Mouse (Mus musculus): ENCODE measurements around the gene Eps15. TPM values are rescaled to one million over a fixed set of nuclear protein-coding genes. Genes with fewer than 3 reads are reported as not detected.

Gene Eps15
- polyA plus RNA-seq, 1 experiment from 2014 or later = 45.2 TPM

- DNase-seq (ENCODE audit: low spot score) (no peak), ATAC-seq (replicated peaks; ENCODE audit: low FRiP score) (no peak)
- Histone ChIP-seq H3K4me1 (replicated peaks; ENCODE audit: control insufficient read depth, insufficient read depth, low read length) (no peaks in the 10 kb centered on the region), H3K36me3 (ENCODE audit: control insufficient read depth, insufficient read depth, low read length) (no peaks in the 10 kb centered on the region), H3K4me3 (ENCODE audit: low read depth, low read length) (no peak overlapping the region), H3K4me2 (ENCODE audit: low read depth, low read length, severe bottlenecking) (no peak overlapping the region), H3K27me3 (ENCODE audit: control insufficient read depth, insufficient read depth, low read length) (no peaks in the 10 kb centered on the region), H3K27ac (ENCODE audit: low read depth, low read length) (no peak overlapping the region), H3K9ac (ENCODE audit: low read length) (no peak overlapping the region), H3K9me3 (ENCODE audit: control insufficient read depth, low read length) (no peaks in the 10 kb centered on the region)
- WGBS = 85% methylated on average over 6 of the region's 6 CpGs
These were observed 35.0 kb upstream of the Eps15 start for GRCm38 (mm10) chr4:109245016-109245620.

- DNase-seq (ENCODE audit: low spot score) (no peak), ATAC-seq (replicated peaks; ENCODE audit: low FRiP score) (no peak)
These were observed 28.5 kb upstream of the Eps15 start for GRCm38 (mm10) chr4:109251605-109252004.

GRCm38 (mm10) chr4:109252199-109252598 is 27.9 kb upstream of the Eps15 start:
- WGBS = 83% methylated on average over 4 of the region's 4 CpGs
- H3K4me3 ChIP-seq (ENCODE audit: low read depth, low read length) = no peak overlapping the region
- no peak for ATAC-seq (replicated peaks; ENCODE audit: low FRiP score)

More at GRCm38 (mm10) chr4:109251605-109252004, 28.5 kb upstream of the Eps15 start:
- WGBS = 36% methylated on average over 3 of the region's 3 CpGs
- H3K4me1 ChIP-seq (replicated peaks; ENCODE audit: control insufficient read depth, insufficient read depth, low read length) = no peaks in the 10 kb centered on the region
- H3K9me3 ChIP-seq (ENCODE audit: control insufficient read depth, low read length) = no peaks in the 10 kb centered on the region
- no peak overlapping the region for H3K4me3 ChIP-seq (ENCODE audit: low read depth, low read length)
- H3K9ac ChIP-seq (ENCODE audit: low read length) = no peak overlapping the region
- H3K36me3 ChIP-seq (ENCODE audit: control insufficient read depth, insufficient read depth, low read length) = no peaks in the 10 kb centered on the region
- H3K27ac ChIP-seq (ENCODE audit: low read depth, low read length) = no peak overlapping the region
- H3K27me3 ChIP-seq (ENCODE audit: control insufficient read depth, insufficient read depth, low read length) = no peaks in the 10 kb centered on the region
- H3K4me2 ChIP-seq (ENCODE audit: low read depth, low read length, severe bottlenecking) = no peak overlapping the region

GRCm38 (mm10) chr4:109253664-109254151 is 26.4 kb upstream of the Eps15 start:
- WGBS = 78% methylated on average over 11 of the region's 11 CpGs
- H3K9me3 ChIP-seq (ENCODE audit: control insufficient read depth, low read length) = no peaks in the 10 kb centered on the region

More at GRCm38 (mm10) chr4:109252199-109252598, 27.9 kb upstream of the Eps15 start:
- H3K36me3 ChIP-seq (ENCODE audit: control insufficient read depth, insufficient read depth, low read length) = no peaks in the 10 kb centered on the region
- H3K9me3 ChIP-seq (ENCODE audit: control insufficient read depth, low read length) = no peaks in the 10 kb centered on the region
- no peak overlapping the region for H3K27ac ChIP-seq (ENCODE audit: low read depth, low read length)
- no peaks in the 10 kb centered on the region for H3K27me3 ChIP-seq (ENCODE audit: control insufficient read depth, insufficient read depth, low read length)
- H3K4me1 ChIP-seq (replicated peaks; ENCODE audit: control insufficient read depth, insufficient read depth, low read length) = no peaks in the 10 kb centered on the region
- no peak overlapping the region for H3K9ac ChIP-seq (ENCODE audit: low read length)
- DNase-seq (ENCODE audit: low spot score) = no peak
- H3K4me2 ChIP-seq (ENCODE audit: low read depth, low read length, severe bottlenecking) = no peak overlapping the region

GRCm38 (mm10) chr4:109254511-109254910 is 25.6 kb upstream of the Eps15 start:
- no peaks in the 10 kb centered on the region for H3K36me3 ChIP-seq (ENCODE audit: control insufficient read depth, insufficient read depth, low read length)
- 86% methylated on average over 5 of the region's 5 CpGs for WGBS
- H3K4me3 ChIP-seq (ENCODE audit: low read depth, low read length) = no peak overlapping the region
- H3K4me2 ChIP-seq (ENCODE audit: low read depth, low read length, severe bottlenecking) = no peak overlapping the region
- H3K9me3 ChIP-seq (ENCODE audit: control insufficient read depth, low read length) = no peaks in the 10 kb centered on the region
- ATAC-seq (replicated peaks; ENCODE audit: low FRiP score) (no peak), DNase-seq (ENCODE audit: low spot score) (no peak)
- H3K4me1 ChIP-seq (replicated peaks; ENCODE audit: control insufficient read depth, insufficient read depth, low read length) = no peaks in the 10 kb centered on the region
- H3K9ac ChIP-seq (ENCODE audit: low read length) = no peak overlapping the region
- H3K27me3 ChIP-seq (ENCODE audit: control insufficient read depth, insufficient read depth, low read length) = no peaks in the 10 kb centered on the region
- no peak overlapping the region for H3K27ac ChIP-seq (ENCODE audit: low read depth, low read length)

More at GRCm38 (mm10) chr4:109253664-109254151, 26.4 kb upstream of the Eps15 start:
- H3K9ac ChIP-seq (ENCODE audit: low read length) = no peak overlapping the region
- ATAC-seq (replicated peaks; ENCODE audit: low FRiP score) (no peak), DNase-seq (ENCODE audit: low spot score) (no peak)
- H3K4me2 ChIP-seq (ENCODE audit: low read depth, low read length, severe bottlenecking) = no peak overlapping the region
- H3K4me1 ChIP-seq (replicated peaks; ENCODE audit: control insufficient read depth, insufficient read depth, low read length) = no peaks in the 10 kb centered on the region
- H3K27ac ChIP-seq (ENCODE audit: low read depth, low read length) = no peak overlapping the region
- H3K4me3 ChIP-seq (ENCODE audit: low read depth, low read length) = no peak overlapping the region
- no peaks in the 10 kb centered on the region for H3K27me3 ChIP-seq (ENCODE audit: control insufficient read depth, insufficient read depth, low read length)
- H3K36me3 ChIP-seq (ENCODE audit: control insufficient read depth, insufficient read depth, low read length) = no peaks in the 10 kb centered on the region

GRCm38 (mm10) chr4:109255321-109255720 is 24.7 kb upstream of the Eps15 start:
- Histone ChIP-seq H3K4me2 (ENCODE audit: low read depth, low read length, severe bottlenecking) (no peak overlapping the region), H3K27ac (ENCODE audit: low read depth, low read length) (no peak overlapping the region), H3K9ac (ENCODE audit: low read length) (no peak overlapping the region), H3K4me1 (replicated peaks; ENCODE audit: control insufficient read depth, insufficient read depth, low read length) (no peaks in the 10 kb centered on the region), H3K27me3 (ENCODE audit: control insufficient read depth, insufficient read depth, low read length) (no peaks in the 10 kb centered on the region), H3K4me3 (ENCODE audit: low read depth, low read length) (no peak overlapping the region), H3K36me3 (ENCODE audit: control insufficient read depth, insufficient read depth, low read length) (no peaks in the 10 kb centered on the region), H3K9me3 (ENCODE audit: control insufficient read depth, low read length) (no peaks in the 10 kb centered on the region)
- ATAC-seq (replicated peaks; ENCODE audit: low FRiP score) = no peak
- DNase-seq (ENCODE audit: low spot score) = no peak
- WGBS = 86% methylated on average over 2 of the region's 2 CpGs

GRCm38 (mm10) chr4:109255727-109256417 is 24.2 kb upstream of the Eps15 start:
- no peak for DNase-seq (ENCODE audit: low spot score)
- ATAC-seq (replicated peaks; ENCODE audit: low FRiP score) = no peak
- H3K4me3 ChIP-seq (ENCODE audit: low read depth, low read length) = no peak overlapping the region
- H3K36me3 ChIP-seq (ENCODE audit: control insufficient read depth, insufficient read depth, low read length) = no peaks in the 10 kb centered on the region
- 84% methylated on average over 11 of the region's 11 CpGs for WGBS
- H3K4me1 ChIP-seq (replicated peaks; ENCODE audit: control insufficient read depth, insufficient read depth, low read length) = no peaks in the 10 kb centered on the region
- H3K27me3 ChIP-seq (ENCODE audit: control insufficient read depth, insufficient read depth, low read length) = no peaks in the 10 kb centered on the region
- no peak overlapping the region for H3K4me2 ChIP-seq (ENCODE audit: low read depth, low read length, severe bottlenecking)
- no peak overlapping the region for H3K9ac ChIP-seq (ENCODE audit: low read length)
- no peak overlapping the region for H3K27ac ChIP-seq (ENCODE audit: low read depth, low read length)
- H3K9me3 ChIP-seq (ENCODE audit: control insufficient read depth, low read length) = no peaks in the 10 kb centered on the region

- ATAC-seq (replicated peaks; ENCODE audit: low FRiP score) = no peak
- no peaks in the 10 kb centered on the region for H3K9me3 ChIP-seq (ENCODE audit: control insufficient read depth, low read length)
- H3K27me3 ChIP-seq (ENCODE audit: control insufficient read depth, insufficient read depth, low read length) = no peaks in the 10 kb centered on the region
- no peak for DNase-seq (ENCODE audit: low spot score)
- H3K4me1 ChIP-seq (replicated peaks; ENCODE audit: control insufficient read depth, insufficient read depth, low read length) = no peaks in the 10 kb centered on the region
- H3K36me3 ChIP-seq (ENCODE audit: control insufficient read depth, insufficient read depth, low read length) = no peaks in the 10 kb centered on the region
- H3K4me3 ChIP-seq (ENCODE audit: low read depth, low read length) = no peak overlapping the region
- H3K4me2 ChIP-seq (ENCODE audit: low read depth, low read length, severe bottlenecking) = no peak overlapping the region
- H3K27ac ChIP-seq (ENCODE audit: low read depth, low read length) = no peak overlapping the region
- H3K9ac ChIP-seq (ENCODE audit: low read length) = no peak overlapping the region
- WGBS = 87% methylated on average over 6 of the region's 6 CpGs
These were observed 23.3 kb upstream of the Eps15 start for GRCm38 (mm10) chr4:109256791-109257190.

- no peak overlapping the region for H3K9ac ChIP-seq (ENCODE audit: low read length)
- no peak overlapping the region for H3K4me3 ChIP-seq (ENCODE audit: low read depth, low read length)
- H3K4me1 ChIP-seq (replicated peaks; ENCODE audit: control insufficient read depth, insufficient read depth, low read length) = no peaks in the 10 kb centered on the region
- no peak overlapping the region for H3K4me2 ChIP-seq (ENCODE audit: low read depth, low read length, severe bottlenecking)
- no peaks in the 10 kb centered on the region for H3K27me3 ChIP-seq (ENCODE audit: control insufficient read depth, insufficient read depth, low read length)
- H3K27ac ChIP-seq (ENCODE audit: low read depth, low read length) = no peak overlapping the region
- no peak for DNase-seq (ENCODE audit: low spot score)
- H3K9me3 ChIP-seq (ENCODE audit: control insufficient read depth, low read length) = no peaks in the 10 kb centered on the region
- no peak for ATAC-seq (replicated peaks; ENCODE audit: low FRiP score)
- no peaks in the 10 kb centered on the region for H3K36me3 ChIP-seq (ENCODE audit: control insufficient read depth, insufficient read depth, low read length)
These were observed 22.4 kb upstream of the Eps15 start for GRCm38 (mm10) chr4:109257639-109258038.

Data from forebrain, embryonic 11.5 days (tissue).